Mouse (Mus musculus) thymus, postnatal 0 days (tissue): Measurements from ENCODE around the gene Tff2. TPM values are rescaled to one million over a fixed set of nuclear protein-coding genes. Genes with fewer than 3 reads are reported as not detected.

ENCODE experiments used
- polyA plus RNA-seq: library from polyadenylated mRNA; unstranded; fragments of >200 nt; fragmentation: Nextera tagmentation; extraction: Ambion mirVana; gene quantifications from 2 replicates; pipeline ENCODE4 v1.2.1, GENCODE M21; 2015

Tff2 gene
- polyA plus RNA-seq, 1 experiment from 2014 or later = 1.4 TPM

Other genes starting within 250 kb of the Tff2 start
- gene Glp1r, start 242.5 kb downstream of the Tff2 start, polyA plus RNA-seq = 0.04 and 0.06 TPM in 2 replicates
- 4.9 and 7.2 TPM in 2 replicates for gene Umodl1, start 189.6 kb downstream of the Tff2 start, polyA plus RNA-seq
- 36.7 and 49.0 TPM in 2 replicates for gene Abcg1, start 86.6 kb downstream of the Tff2 start, polyA plus RNA-seq
- 7.1 and 8.7 TPM in 2 replicates for gene Tff3, start 14.6 kb downstream of the Tff2 start, polyA plus RNA-seq
- gene Tff1, start 21.0 kb upstream of the Tff2 start, polyA plus RNA-seq = 4.3 and 7.4 TPM in 2 replicates
- 0.13 and 0.25 TPM in 2 replicates for gene Tmprss3, start 54.7 kb upstream of the Tff2 start, polyA plus RNA-seq
- gene Ubash3a, start 63.6 kb upstream of the Tff2 start, polyA plus RNA-seq = 66.8 and 75.0 TPM in 2 replicates
- 0.90 and 1.2 TPM in 2 replicates for gene Rsph1, start 133.1 kb upstream of the Tff2 start, polyA plus RNA-seq
- 12.8 and 14.1 TPM in 2 replicates for gene Slc37a1, start 142.5 kb upstream of the Tff2 start, polyA plus RNA-seq
- 1.4 and 1.6 TPM in 2 replicates for gene Pde9a, start 241.9 kb upstream of the Tff2 start, polyA plus RNA-seq